In genomic region chr11:83420338-83420737, GRCm38 (mm10) we compare ENCODE assay signal across 17 mouse cellular contexts. TPM values are rescaled to one million over a fixed set of nuclear protein-coding genes. Genes with fewer than 3 reads are reported as not detected.
A peak's percentile ranks its signal among the peaks of the same experiment; 100 is the strongest.
DNase-seq lines count a peak whose midpoint lies in the region; ATAC-seq and TF ChIP-seq lines count a peak whose summit lies in the region.
"Had no signal": no experiment of that assay in that cellular context is flagged by ENCODE, and none has a peak within 500 bp of the region (broad histone marks: within the 10 kb centered on the region; RNA-seq: fewer than 3 reads in every experiment).

No protein-coding gene starts in this region.

- H3K27me3 ChIP-seq in hindbrain, embryonic 10.5 days (ENCODE audit: insufficient read depth, poor library complexity, severe bottlenecking): peaks cover 61% of the 10 kb centered on the region
- H3K27me3 ChIP-seq in hindbrain, embryonic 14.5 days (ENCODE audit: control insufficient read depth, insufficient read depth, low read length): peaks cover 26% of the 10 kb centered on the region
- H3K27me3 ChIP-seq in midbrain, embryonic 11.5 days (ENCODE audit: control insufficient read depth, insufficient read depth, low read length): peaks cover 27% of the 10 kb centered on the region
- H3K27me3 ChIP-seq in midbrain, embryonic 10.5 days (ENCODE audit: low read depth, poor library complexity, severe bottlenecking): peaks cover 69% of the 10 kb centered on the region
- no peaks in the 10 kb centered on the region for H3K27me3 ChIP-seq in MEL (ENCODE audit: control insufficient read depth in 1 of 2, insufficient read depth in 2 of 2, low read length in 2 of 2)

- no peaks in the 10 kb centered on the region for H3K36me3 ChIP-seq in hindbrain, embryonic 10.5 days
- no peaks in the 10 kb centered on the region for H3K36me3 ChIP-seq in hindbrain, embryonic 14.5 days (replicated peaks; ENCODE audit: control insufficient read depth, insufficient read depth)
- H3K36me3 ChIP-seq in midbrain, embryonic 11.5 days (ENCODE audit: control insufficient read depth, insufficient read depth, low read length): no peaks in the 10 kb centered on the region
- no peaks in the 10 kb centered on the region for H3K36me3 ChIP-seq in midbrain, embryonic 10.5 days
- no peaks in the 10 kb centered on the region for H3K36me3 ChIP-seq in MEL (ENCODE audit: control insufficient read depth in 1 of 2, insufficient read depth in 2 of 2, low read length in 2 of 2)
- H3K36me3 ChIP-seq: forebrain, embryonic 15.5 days; hindbrain, embryonic 13.5 days; neural tube, embryonic 12.5 days had no signal

- H3K27ac ChIP-seq in hindbrain, embryonic 10.5 days: no peak overlapping the region
- H3K27ac ChIP-seq in hindbrain, embryonic 14.5 days: no peak overlapping the region
- no peak overlapping the region for H3K27ac ChIP-seq in midbrain, embryonic 11.5 days (ENCODE audit: low read depth, low read length)
- no peak overlapping the region for H3K27ac ChIP-seq in midbrain, embryonic 10.5 days (replicated peaks)
- no peak overlapping the region for H3K27ac ChIP-seq in MEL (ENCODE audit: control insufficient read depth, low read depth, low read length)
- H3K27ac ChIP-seq in embryonic fibroblast, embryonic 13.5 days (ENCODE audit: insufficient read depth, low read length): no peak overlapping the region
- H3K27ac ChIP-seq: forebrain, embryonic 15.5 days; hindbrain, embryonic 13.5 days; neural tube, embryonic 12.5 days had no signal

- H3K9me3 ChIP-seq in hindbrain, embryonic 10.5 days: no peaks in the 10 kb centered on the region
- no peaks in the 10 kb centered on the region for H3K9me3 ChIP-seq in hindbrain, embryonic 14.5 days (ENCODE audit: control insufficient read depth, low read length)
- no peaks in the 10 kb centered on the region for H3K9me3 ChIP-seq in midbrain, embryonic 11.5 days (ENCODE audit: control insufficient read depth, low read length)
- no peaks in the 10 kb centered on the region for H3K9me3 ChIP-seq in midbrain, embryonic 10.5 days (replicated peaks)
- H3K9me3 ChIP-seq in MEL (replicated peaks; ENCODE audit: insufficient read depth, low read length): no peaks in the 10 kb centered on the region
- H3K9me3 ChIP-seq: forebrain, embryonic 15.5 days; hindbrain, embryonic 13.5 days; megakaryocyte, embryonic 14.5 days; neural tube, embryonic 12.5 days had no signal

- H3K79me2 ChIP-seq in MEL (ENCODE audit: control insufficient read depth, insufficient read depth, low read length, poor library complexity): no peaks in the 10 kb centered on the region

- WGBS in hindbrain, embryonic 10.5 days: 37% methylated on average over 4 of the region's 4 CpGs
- 39% methylated on average over 4 of the region's 4 CpGs for WGBS in hindbrain, embryonic 14.5 days
- WGBS in midbrain, embryonic 11.5 days: 49% methylated on average over 4 of the region's 4 CpGs
- 35% methylated on average over 4 of the region's 4 CpGs for WGBS in midbrain, embryonic 10.5 days

- peaks cover 13% of the 10 kb centered on the region for H3K4me1 ChIP-seq in hindbrain, embryonic 10.5 days (replicated peaks)
- H3K4me1 ChIP-seq in hindbrain, embryonic 14.5 days (replicated peaks; ENCODE audit: control insufficient read depth, insufficient read depth, low read length): no peaks in the 10 kb centered on the region; the same call in 1 of the 2 replicates
- no peaks in the 10 kb centered on the region for H3K4me1 ChIP-seq in midbrain, embryonic 11.5 days (ENCODE audit: control insufficient read depth, insufficient read depth, low read length)
- peaks cover 7% of the 10 kb centered on the region for H3K4me1 ChIP-seq in midbrain, embryonic 10.5 days
- H3K4me1 ChIP-seq in MEL (ENCODE audit: control insufficient read depth in 1 of 2, insufficient read depth in 2 of 2, low read length in 2 of 2): no peaks in the 10 kb centered on the region
- no peaks in the 10 kb centered on the region for H3K4me1 ChIP-seq in embryonic fibroblast, embryonic 13.5 days (ENCODE audit: control insufficient read depth, insufficient read depth, low read length)

- peak; percentile 49 for TF ChIP-seq RAD21 in MEL (IDR thresholded peaks at IDR 0.05; ENCODE audit: low read depth, low read length)

- DNase-seq in hindbrain, embryonic 10.5 days (ENCODE audit: low spot score): peak; percentile 28
- DNase-seq in hindbrain, embryonic 14.5 days (ENCODE audit: low spot score): no peak
- no peak for DNase-seq in midbrain, embryonic 11.5 days (ENCODE audit: low spot score, missing footprints)
- DNase-seq in midbrain, embryonic 10.5 days (ENCODE audit: low spot score): no peak
- peak; percentile 37 for DNase-seq in MEL (ENCODE audit: low read depth, low spot score)
- no peak for DNase-seq in adrenal gland, adult 18-20 months (ENCODE audit: low spot score in 2 of 2)
- DNase-seq in layer of hippocampus, postnatal 36 days: no peak
- DNase-seq: adrenal gland, postnatal 25 days; kidney, postnatal 36 days; spleen, adult 18-20 months; thymus, postnatal 25 days had no signal

- peak; percentile 46 to 64 (median 59) for TF ChIP-seq CTCF in MEL (IDR thresholded peaks at IDR 0.05 in 2 of 3, conservative IDR thresholded peaks at IDR 0.05 in 1 of 3; ENCODE audit: control insufficient read depth in 1 of 3, insufficient read depth in 1 of 3, low read depth in 2 of 3, low read length in 3 of 3, poor library complexity in 1 of 3, severe bottlenecking in 1 of 3)
- TF ChIP-seq CTCF in embryonic fibroblast, embryonic 13.5 days (IDR thresholded peaks at IDR 0.05; ENCODE audit: borderline replicate concordance, insufficient read depth, low read length): 0 out of 2 replicates have a peak, but pooled peaks have one; percentile 2

- no peak for ATAC-seq in hindbrain, embryonic 14.5 days (ENCODE audit: low FRiP score)
- 0 out of 2 replicates have a peak, but pooled peaks have one; percentile 8 for ATAC-seq in midbrain, embryonic 11.5 days (ENCODE audit: low FRiP score)
- ATAC-seq: forebrain, embryonic 15.5 days had no signal

- no peak for TF ChIP-seq POLR2A in MEL (IDR thresholded peaks at IDR 0.05; ENCODE audit: control insufficient read depth in 1 of 2, insufficient read depth in 1 of 2, low read depth in 1 of 2, low read length in 2 of 2, poor library complexity in 1 of 2)
- no peak for TF ChIP-seq POLR2A in embryonic fibroblast, embryonic 13.5 days (IDR thresholded peaks at IDR 0.05; ENCODE audit: low read depth, low read length)

- no peak overlapping the region for H3K4me3 ChIP-seq in hindbrain, embryonic 10.5 days
- no peak overlapping the region for H3K4me3 ChIP-seq in hindbrain, embryonic 14.5 days (replicated peaks; ENCODE audit: low read length)
- no peak overlapping the region for H3K4me3 ChIP-seq in midbrain, embryonic 11.5 days (ENCODE audit: low read depth, low read length)
- H3K4me3 ChIP-seq in midbrain, embryonic 10.5 days: no peak overlapping the region
- no peak overlapping the region for H3K4me3 ChIP-seq in MEL (ENCODE audit: control insufficient read depth in 1 of 2, insufficient read depth in 1 of 2, low read depth in 2 of 2, low read length in 2 of 2)
- no peak overlapping the region for H3K4me3 ChIP-seq in embryonic fibroblast, embryonic 13.5 days (ENCODE audit: insufficient read depth, low read length)
- H3K4me3 ChIP-seq: forebrain, embryonic 15.5 days; hindbrain, embryonic 13.5 days; megakaryocyte, embryonic 14.5 days; neural tube, embryonic 12.5 days had no signal

- no peak for TF ChIP-seq EP300 in MEL (IDR thresholded peaks at IDR 0.05; ENCODE audit: low read depth in 1 of 2, low read length in 2 of 2)

- no peak overlapping the region for H3K4me2 ChIP-seq in hindbrain, embryonic 14.5 days (replicated peaks)
- H3K4me2 ChIP-seq in midbrain, embryonic 11.5 days: no peak overlapping the region
- H3K4me2 ChIP-seq: forebrain, embryonic 15.5 days; hindbrain, embryonic 13.5 days; neural tube, embryonic 12.5 days had no signal

- no peak overlapping the region for H3K9ac ChIP-seq in hindbrain, embryonic 14.5 days
- no peak overlapping the region for H3K9ac ChIP-seq in midbrain, embryonic 11.5 days (ENCODE audit: low read length)
- no peak overlapping the region for H3K9ac ChIP-seq in MEL (ENCODE audit: control insufficient read depth, low read depth, low read length, poor library complexity, severe bottlenecking)
- H3K9ac ChIP-seq: forebrain, embryonic 15.5 days; hindbrain, embryonic 13.5 days; neural tube, embryonic 12.5 days had no signal

RNA-seq across cellular contexts. Expression of gene Gas2l2, which starts 8.9 kb away (rescaled TPM):
- polyA plus RNA-seq in hindbrain, embryonic 10.5 days (2016; fragmentation: Nextera tagmentation; extraction: Ambion mirVana): 0.27 and 0.39 TPM in 2 replicates
- 0.97 and 1.5 TPM in 2 replicates for polyA plus RNA-seq in hindbrain, embryonic 14.5 days (2014; fragmentation: Nextera tagmentation; extraction: Ambion mirVana)
- polyA plus RNA-seq in midbrain, embryonic 11.5 days (2014; fragmentation: Nextera tagmentation; extraction: Ambion mirVana): 0.12 TPM in 1 of 2 replicates, not detected in the other
- polyA plus RNA-seq in midbrain, embryonic 10.5 days (2016; fragmentation: Nextera tagmentation; extraction: Ambion mirVana): 0.09 TPM in 1 of 2 replicates, not detected in the other
- not detected in 2 replicates for total RNA-seq in MEL (2012; rRNA removed)
- polyA plus RNA-seq in MEL (2012; ENCODE audit: insufficient read depth in 1 of 2, insufficient read length in 2 of 2, low read depth in 1 of 2, low replicate concordance in 2 of 2, missing spikeins in 1 of 2): not detected
- not detected in 2 replicates for polyA plus RNA-seq in embryonic fibroblast, embryonic 13.5 days (2011; ENCODE audit: insufficient read length, low read depth, missing spikeins)
- total RNA-seq in adrenal gland, adult 18-20 months (2021): not detected
- total RNA-seq in layer of hippocampus, postnatal 36 days (2021): under 1 TPM; 0.12 to 0.15 TPM
- total RNA-seq: adrenal gland, postnatal 25 days had no signal
- polyA plus RNA-seq: neural tube, embryonic 12.5 days had no signal

RNA-seq across cellular contexts. Expression of gene Rasl10b, which starts 11.4 kb away (rescaled TPM):
- 4.3 and 11.1 TPM in 2 replicates for polyA plus RNA-seq in hindbrain, embryonic 10.5 days (2016; fragmentation: Nextera tagmentation; extraction: Ambion mirVana)
- 27.1 and 28.6 TPM in 2 replicates for polyA plus RNA-seq in hindbrain, embryonic 14.5 days (2014; fragmentation: Nextera tagmentation; extraction: Ambion mirVana)
- 3.0 and 4.6 TPM in 2 replicates for polyA plus RNA-seq in midbrain, embryonic 11.5 days (2014; fragmentation: Nextera tagmentation; extraction: Ambion mirVana)
- 3.9 and 6.5 TPM in 2 replicates for polyA plus RNA-seq in midbrain, embryonic 10.5 days (2016; fragmentation: Nextera tagmentation; extraction: Ambion mirVana)
- not detected in 2 replicates for total RNA-seq in MEL (2012; rRNA removed)
- polyA plus RNA-seq in MEL (2012; ENCODE audit: insufficient read depth in 1 of 2, insufficient read length in 2 of 2, low read depth in 1 of 2, low replicate concordance in 2 of 2, missing spikeins in 1 of 2): under 1 TPM in 1 of 2 experiments, not detected in 1; 0.04 TPM
- polyA plus RNA-seq in embryonic fibroblast, embryonic 13.5 days (2011; ENCODE audit: insufficient read length, low read depth, missing spikeins): 2.1 and 2.7 TPM in 2 replicates
- 10 to 100 TPM; 11.4 to 12.4 TPM for total RNA-seq in adrenal gland, adult 18-20 months (2021)
- 100 to 1,000 TPM; 223 to 227 TPM for total RNA-seq in layer of hippocampus, postnatal 36 days (2021)

RNA-seq across cellular contexts. Expression of gene 1700020L24Rik, which starts 17.1 kb away (rescaled TPM):
- polyA plus RNA-seq in hindbrain, embryonic 10.5 days (2016; fragmentation: Nextera tagmentation; extraction: Ambion mirVana): 0.97 TPM in 1 of 2 replicates, not detected in the other
- 0.39 and 0.60 TPM in 2 replicates for polyA plus RNA-seq in hindbrain, embryonic 14.5 days (2014; fragmentation: Nextera tagmentation; extraction: Ambion mirVana)
- 0.89 TPM in 1 of 2 replicates, not detected in the other for polyA plus RNA-seq in midbrain, embryonic 11.5 days (2014; fragmentation: Nextera tagmentation; extraction: Ambion mirVana)
- 0.54 TPM in 1 of 2 replicates, not detected in the other for polyA plus RNA-seq in midbrain, embryonic 10.5 days (2016; fragmentation: Nextera tagmentation; extraction: Ambion mirVana)
- not detected in 2 replicates for total RNA-seq in MEL (2012; rRNA removed)
- polyA plus RNA-seq in MEL (2012; ENCODE audit: insufficient read depth in 1 of 2, insufficient read length in 2 of 2, low read depth in 1 of 2, low replicate concordance in 2 of 2, missing spikeins in 1 of 2): under 1 TPM in 1 of 2 experiments, not detected in 1; 0.60 TPM
- polyA plus RNA-seq in embryonic fibroblast, embryonic 13.5 days (2011; ENCODE audit: insufficient read length, low read depth, missing spikeins): not detected in 2 replicates
- total RNA-seq in adrenal gland, adult 18-20 months (2021): 1 to 10 TPM in 1 of 2 experiments, under 1 TPM in 1; 0.43 to 1.5 TPM
- not detected for total RNA-seq in layer of hippocampus, postnatal 36 days (2021)
- total RNA-seq: left cerebral cortex, postnatal 25 days had no signal
- polyA plus RNA-seq: hindbrain, embryonic 13.5 days had no signal

RNA-seq across cellular contexts. Expression of gene Mmp28, which starts 42.5 kb away (rescaled TPM):
- 1.1 and 1.3 TPM in 2 replicates for polyA plus RNA-seq in hindbrain, embryonic 10.5 days (2016; fragmentation: Nextera tagmentation; extraction: Ambion mirVana)
- polyA plus RNA-seq in hindbrain, embryonic 14.5 days (2014; fragmentation: Nextera tagmentation; extraction: Ambion mirVana): 3.9 and 4.2 TPM in 2 replicates
- polyA plus RNA-seq in midbrain, embryonic 11.5 days (2014; fragmentation: Nextera tagmentation; extraction: Ambion mirVana): 3.6 and 4.0 TPM in 2 replicates
- 1.2 and 1.6 TPM in 2 replicates for polyA plus RNA-seq in midbrain, embryonic 10.5 days (2016; fragmentation: Nextera tagmentation; extraction: Ambion mirVana)
- not detected in 2 replicates for total RNA-seq in MEL (2012; rRNA removed)
- polyA plus RNA-seq in MEL (2012; ENCODE audit: insufficient read depth in 1 of 2, insufficient read length in 2 of 2, low read depth in 1 of 2, low replicate concordance in 2 of 2, missing spikeins in 1 of 2): under 1 TPM in 1 of 2 experiments, not detected in 1; 0.03 TPM
- 3.1 and 4.7 TPM in 2 replicates for polyA plus RNA-seq in embryonic fibroblast, embryonic 13.5 days (2011; ENCODE audit: insufficient read length, low read depth, missing spikeins)
- 10 to 100 TPM; 10.7 to 11.5 TPM for total RNA-seq in adrenal gland, adult 18-20 months (2021)
- 1 to 10 TPM; 2.9 to 4.0 TPM for total RNA-seq in layer of hippocampus, postnatal 36 days (2021)

RNA-seq across cellular contexts. Expression of gene Taf15, which starts 52.5 kb away (rescaled TPM):
- 9.2 and 11.3 TPM in 2 replicates for polyA plus RNA-seq in hindbrain, embryonic 10.5 days (2016; fragmentation: Nextera tagmentation; extraction: Ambion mirVana)
- 9.4 and 11.3 TPM in 2 replicates for polyA plus RNA-seq in hindbrain, embryonic 14.5 days (2014; fragmentation: Nextera tagmentation; extraction: Ambion mirVana)
- 8.5 and 10.6 TPM in 2 replicates for polyA plus RNA-seq in midbrain, embryonic 11.5 days (2014; fragmentation: Nextera tagmentation; extraction: Ambion mirVana)
- polyA plus RNA-seq in midbrain, embryonic 10.5 days (2016; fragmentation: Nextera tagmentation; extraction: Ambion mirVana): 11.2 and 12.6 TPM in 2 replicates
- total RNA-seq in MEL (2012; rRNA removed): 31.8 and 51.2 TPM in 2 replicates
- 100 to 1,000 TPM in 1 of 2 experiments, not detected in 1; 236 TPM for polyA plus RNA-seq in MEL (2012; ENCODE audit: insufficient read depth in 1 of 2, insufficient read length in 2 of 2, low read depth in 1 of 2, low replicate concordance in 2 of 2, missing spikeins in 1 of 2)
- 191 and 263 TPM in 2 replicates for polyA plus RNA-seq in embryonic fibroblast, embryonic 13.5 days (2011; ENCODE audit: insufficient read length, low read depth, missing spikeins)
- total RNA-seq in adrenal gland, adult 18-20 months (2021): 10 to 100 TPM; 58.8 to 72.0 TPM
- 10 to 100 TPM; 75.0 to 77.4 TPM for total RNA-seq in layer of hippocampus, postnatal 36 days (2021)

Comparison
In these comparisons a context has a peak if more than half of its experiments do, and no peak if none do; other contexts are left out.
1. DNase-seq: peak in hindbrain, embryonic 10.5 days (single experiment) and MEL (single experiment); none in hindbrain, embryonic 14.5 days (single experiment), midbrain, embryonic 11.5 days (single experiment), midbrain, embryonic 10.5 days (single experiment), adrenal gland, adult 18-20 months (0 of 2) and layer of hippocampus, postnatal 36 days (0 of 2).